Mouse (Mus musculus) kidney, postnatal 25 days (tissue): Measurements from ENCODE around the gene Xrcc3.
A peak's percentile ranks its signal among the peaks of the same experiment; 100 is the strongest.

Experiments
- DNase-seq, 2 experiments: peaks; one replicate each; pipeline ENCODE4 v3.0.0; 2021; ENCODE audit warnings: mixed read lengths in 2 of 2

Gene Xrcc3

DNA sequence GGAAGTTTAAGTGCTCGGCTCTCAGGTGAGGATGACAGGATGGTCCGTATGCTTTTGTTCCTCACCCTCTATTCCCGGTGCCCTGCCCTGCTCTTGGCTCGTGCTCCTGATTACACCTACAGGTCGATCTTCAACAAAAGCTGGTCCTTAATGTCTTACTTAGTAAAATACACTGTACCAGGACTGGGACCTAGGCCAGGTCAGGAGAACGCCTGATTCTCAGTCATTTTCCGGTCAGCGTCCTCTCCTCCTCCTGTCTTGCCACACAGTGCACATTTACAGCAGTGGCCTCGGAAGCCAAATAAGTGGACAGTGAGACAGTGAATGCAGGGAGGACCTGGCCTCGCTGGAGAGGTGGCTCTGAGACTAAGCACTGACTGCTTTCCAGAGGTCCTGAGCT lies 43.0 kb downstream of the Xrcc3 start:
- DNase-seq, result peak; percentile 32 to 46

DNA sequence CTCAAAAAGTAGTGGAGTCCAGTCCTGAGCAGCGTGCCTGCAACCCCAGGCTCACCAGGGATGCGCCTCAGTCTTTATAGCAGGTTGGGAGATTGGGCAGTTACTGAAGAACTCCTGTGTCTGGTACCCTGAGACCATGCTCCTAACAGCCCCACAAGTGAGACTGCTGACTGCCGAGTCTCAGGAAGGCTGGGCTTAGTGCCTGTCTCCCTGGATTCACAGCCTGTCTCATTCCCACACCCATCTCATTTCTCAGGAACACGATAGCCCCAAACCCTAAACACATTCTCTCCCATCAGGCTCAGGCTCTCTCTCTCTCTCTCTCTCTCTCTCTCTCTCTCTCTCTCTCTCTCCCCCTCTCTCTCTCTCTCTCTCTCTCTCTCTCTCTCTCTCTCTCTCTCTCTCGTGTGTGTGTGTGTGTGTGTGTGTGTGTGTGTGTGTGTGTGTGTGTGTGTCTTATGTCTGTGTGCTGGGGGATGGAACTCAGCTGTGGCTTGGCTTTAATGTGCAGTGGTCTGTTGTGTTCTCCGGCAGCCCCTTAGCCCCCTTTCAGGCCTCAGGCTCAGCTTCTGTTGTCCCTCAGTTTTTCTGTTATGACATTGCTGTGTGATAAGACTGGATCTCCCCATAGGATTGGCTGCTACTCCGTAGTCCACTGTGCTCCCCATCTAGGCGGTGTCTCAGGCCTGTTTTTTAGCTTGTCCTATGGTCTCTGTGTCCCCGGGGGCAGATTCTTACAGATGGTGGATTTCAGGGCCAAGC lies 43.7 kb downstream of the Xrcc3 start:
- no peak for DNase-seq

DNA sequence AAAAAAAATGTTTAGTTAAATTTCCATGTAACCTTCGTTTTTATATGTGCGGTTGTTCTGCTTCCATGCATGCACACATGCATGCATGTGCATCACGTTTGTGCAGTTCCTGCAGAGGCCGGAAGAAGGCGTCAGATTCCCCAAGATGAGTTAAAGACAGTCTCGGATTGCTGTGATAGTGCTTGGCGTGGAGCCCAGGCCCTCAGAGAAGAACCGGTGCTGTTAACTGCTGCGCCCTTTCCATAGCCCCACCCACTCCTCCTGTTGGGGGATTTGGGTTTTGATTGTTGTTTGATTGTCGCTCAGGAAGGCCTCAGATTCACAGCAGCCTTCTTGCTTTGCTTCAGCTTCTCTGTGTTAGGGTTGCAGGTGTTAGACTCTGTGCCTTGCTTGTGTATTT lies 44.4 kb downstream of the Xrcc3 start:
- peak; percentile 79 to 84 for DNase-seq

DNA sequence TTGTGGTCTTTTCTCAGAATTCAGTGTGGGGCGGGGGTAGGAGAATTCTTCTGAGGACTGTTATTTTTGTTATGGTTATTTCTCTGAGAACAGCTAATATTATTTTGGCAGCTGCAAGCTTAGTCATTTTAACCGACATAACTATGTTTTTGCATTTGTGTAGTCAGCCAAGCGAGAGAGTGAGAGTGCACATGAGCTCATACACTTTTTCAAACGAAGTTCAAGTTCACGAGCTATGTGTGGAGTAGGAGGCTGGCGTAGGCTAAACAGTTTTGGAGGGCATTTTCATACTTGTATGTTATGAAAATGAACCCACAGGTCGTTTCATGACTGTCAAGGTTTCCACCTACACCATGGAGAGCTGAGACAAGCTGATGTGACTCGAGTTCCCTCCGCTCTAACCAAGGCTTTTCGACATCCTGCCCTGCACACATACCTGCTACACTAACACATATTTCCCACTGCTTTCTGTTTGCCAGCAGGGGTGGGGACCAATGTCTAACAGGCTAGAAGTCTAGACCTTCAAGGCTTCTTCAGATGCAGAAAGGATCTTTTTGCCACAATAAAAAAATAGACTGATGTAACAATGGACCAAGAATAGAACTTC lies 45.2 kb downstream of the Xrcc3 start:
- no peak for DNase-seq

DNA sequence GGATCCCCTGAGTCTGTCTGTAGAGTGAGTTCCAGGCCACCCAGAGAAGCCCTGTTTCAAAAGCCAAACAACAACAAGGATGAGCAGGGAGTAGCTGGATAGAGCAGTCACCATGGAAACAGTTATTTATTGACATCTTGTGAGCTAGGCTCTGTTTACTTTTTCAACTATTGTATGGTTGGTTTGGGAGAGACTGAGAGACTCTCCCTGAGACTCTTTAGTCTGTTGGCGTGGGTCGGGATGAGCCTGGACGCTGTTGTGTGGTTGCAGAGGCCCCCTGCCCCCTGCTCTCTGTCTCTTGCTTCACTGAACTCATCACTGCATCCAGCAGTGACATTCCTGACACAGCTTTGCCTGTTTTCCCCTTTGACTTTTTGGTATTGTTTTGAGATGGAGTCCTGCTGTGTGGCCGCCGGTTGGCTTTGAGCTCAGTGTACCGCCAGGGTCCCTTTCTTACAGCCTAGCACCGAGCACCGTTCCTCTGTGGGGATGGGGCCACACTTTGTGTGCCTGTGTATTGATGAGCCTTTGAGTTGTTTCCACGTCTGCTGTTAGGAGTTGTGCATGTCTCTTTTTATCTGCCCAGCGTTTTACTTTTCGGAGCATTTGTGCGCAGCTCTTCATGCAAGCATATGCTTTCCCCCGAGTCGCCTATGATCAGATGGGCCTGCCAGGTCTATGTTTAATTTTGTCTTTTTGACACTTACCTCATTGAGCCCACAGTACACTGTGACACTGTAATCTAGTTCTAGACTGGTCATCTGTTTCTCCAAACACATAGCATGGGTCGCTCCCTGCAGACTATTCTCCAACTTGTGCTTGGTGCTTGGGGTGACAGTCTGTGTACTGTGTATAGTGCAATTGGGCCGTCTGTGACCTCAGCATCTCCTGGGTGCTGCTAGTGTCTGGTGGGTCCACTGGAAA lies 47.1 kb downstream of the Xrcc3 start:
- DNase-seq, result no peak

DNA sequence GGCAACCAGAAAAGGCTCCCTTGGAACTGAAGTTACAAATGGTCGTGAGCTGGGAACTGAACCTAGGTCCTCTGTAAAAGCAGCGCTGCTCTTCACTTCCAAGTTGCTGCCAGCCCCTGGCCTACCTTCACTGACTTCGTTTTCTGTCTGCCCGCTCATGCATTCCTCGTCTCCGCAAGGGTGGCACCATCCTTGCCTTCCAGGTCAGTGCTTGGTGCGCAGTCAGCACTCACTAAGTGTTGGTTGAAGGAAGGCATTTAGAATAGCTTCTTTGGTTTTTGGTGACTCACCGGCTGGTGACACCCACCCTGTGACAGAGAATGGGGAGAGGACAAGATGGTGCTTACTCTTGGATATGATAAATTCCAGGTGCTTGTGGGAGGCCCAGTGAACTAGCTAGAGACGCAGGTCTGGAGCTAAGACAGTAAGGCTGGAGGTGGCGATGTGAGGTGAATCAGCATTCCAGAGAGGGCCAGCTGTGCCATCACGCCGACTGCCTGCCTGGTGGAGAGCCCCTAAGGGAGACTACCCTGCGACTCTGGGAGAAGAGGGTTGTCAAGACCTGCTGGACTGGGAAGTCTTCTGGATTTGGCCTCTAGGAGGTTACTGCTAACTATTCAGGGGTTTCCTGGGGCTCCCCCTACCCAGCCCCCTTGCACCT lies 50.9 kb downstream of the Xrcc3 start:
- no peak for DNase-seq

DNA sequence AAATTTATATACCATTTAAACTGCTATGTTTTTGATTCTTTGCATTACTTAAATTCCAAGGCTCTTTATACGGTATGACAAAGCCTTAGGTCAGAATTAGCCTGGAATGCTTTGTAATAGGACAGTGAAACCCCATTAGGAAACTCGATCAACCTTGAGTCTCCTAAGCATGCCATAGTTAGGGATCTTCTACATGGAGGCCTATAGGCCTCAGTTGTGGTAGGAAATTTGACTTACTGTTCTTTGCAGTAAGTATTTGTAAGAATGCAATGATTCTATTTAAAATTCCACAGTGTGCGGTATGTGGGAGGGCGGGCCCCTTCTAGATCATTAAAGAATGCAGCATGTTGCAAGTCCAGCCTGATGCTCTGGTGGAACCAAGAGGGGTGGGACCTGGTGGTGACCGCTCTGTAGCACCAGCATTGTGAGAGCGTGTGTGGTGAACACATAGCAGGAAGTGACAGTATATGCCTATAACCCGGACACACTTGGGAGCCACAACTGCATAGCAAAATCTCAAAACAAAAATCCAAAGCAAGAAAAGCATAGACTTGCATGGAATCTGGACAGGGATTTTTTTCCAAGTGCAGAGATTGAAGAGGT lies 53.3 kb downstream of the Xrcc3 start:
- DNase-seq, result no peak

DNA sequence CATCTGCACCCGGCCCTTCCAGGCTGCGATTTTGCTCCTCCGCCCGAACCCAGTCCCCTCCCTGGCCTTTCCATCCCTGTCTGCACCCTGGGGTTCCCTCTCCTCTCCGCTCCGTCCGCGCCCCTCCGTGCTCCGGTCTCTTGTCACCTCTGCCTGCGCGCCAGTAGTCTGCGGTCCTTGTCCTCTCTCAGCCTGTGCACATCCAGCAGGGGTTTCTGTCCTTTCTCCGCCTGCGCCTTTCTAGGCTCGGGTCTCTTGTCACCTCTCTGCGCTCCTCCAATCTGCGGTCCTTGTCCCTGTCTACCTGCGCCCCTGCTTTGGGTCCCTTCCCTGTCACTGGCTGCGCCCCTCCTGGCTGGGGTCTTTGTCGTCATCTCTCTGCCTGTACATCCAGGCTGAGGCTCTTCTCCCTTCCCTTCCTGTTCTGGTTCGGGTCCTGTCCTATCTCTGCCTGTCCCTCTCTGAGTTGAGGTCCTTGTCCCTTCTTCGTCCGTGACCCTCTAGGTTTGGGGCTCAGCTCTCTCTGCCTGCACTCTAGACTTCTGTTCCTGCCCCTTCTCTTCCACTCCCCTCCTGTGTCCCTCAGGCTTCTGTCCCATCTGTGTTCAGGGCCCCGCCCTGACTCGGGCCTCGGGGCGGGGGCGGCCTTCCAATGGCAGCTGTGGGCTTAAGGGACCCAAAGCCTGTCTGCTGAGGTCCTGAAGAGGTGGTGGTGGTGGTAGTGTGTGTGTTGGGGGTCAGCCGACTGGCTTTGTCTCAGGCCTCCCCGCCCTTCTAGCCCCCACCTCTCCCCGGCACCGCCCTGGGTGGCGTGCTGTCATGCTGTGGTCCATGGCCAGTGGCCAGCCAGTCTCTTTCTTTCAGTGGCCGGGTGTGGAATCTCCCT lies 54.3 kb downstream of the Xrcc3 start:
- DNase-seq, result peak; percentile 69 to 83

DNA sequence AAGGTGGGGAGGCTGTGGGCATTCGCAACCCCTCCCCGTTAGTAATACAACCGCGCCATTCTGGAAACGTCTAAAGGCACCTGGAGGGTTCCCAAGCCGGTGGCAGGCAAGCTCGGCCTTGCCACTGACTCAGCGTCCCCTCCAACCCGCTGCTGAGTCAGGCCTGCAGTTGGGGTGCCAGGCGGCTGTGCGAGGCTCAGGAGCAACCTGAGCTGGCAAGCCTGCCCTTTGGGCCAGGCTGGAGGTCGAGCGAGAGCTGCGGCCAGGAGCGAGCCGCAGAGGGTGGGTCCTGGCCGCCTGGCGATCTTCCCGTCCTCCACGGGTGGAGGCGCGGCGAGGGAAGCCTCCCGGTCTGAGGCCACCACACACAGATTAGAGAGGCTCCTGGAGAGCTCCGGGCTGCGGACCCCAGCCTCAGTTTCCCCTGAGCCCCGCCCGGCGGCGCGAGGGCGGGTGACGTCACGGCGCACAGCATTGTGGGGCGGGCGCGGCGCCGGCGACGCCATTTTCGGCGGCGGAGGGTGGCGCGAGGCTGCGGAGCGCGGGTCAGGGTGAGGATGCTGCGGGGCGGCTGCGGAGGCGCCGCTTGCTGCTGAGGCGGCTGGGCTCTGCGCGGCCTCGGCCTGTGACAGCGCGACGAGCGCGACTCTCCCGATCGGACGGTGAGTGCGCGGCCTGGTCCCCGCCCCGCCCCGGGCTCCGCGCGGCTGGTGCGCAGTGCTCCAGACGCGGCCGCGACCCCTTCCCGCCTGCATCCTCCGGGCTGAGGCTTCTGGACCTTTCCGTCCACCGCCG lies 55.1 kb downstream of the Xrcc3 start, which contains the start of gene Klc1:
Gene Klc1, plus strand, starts transcription at position 469 of the 795 bp plus-strand sequence.
- DNase-seq, result peak; percentile 78 to 85

DNA sequence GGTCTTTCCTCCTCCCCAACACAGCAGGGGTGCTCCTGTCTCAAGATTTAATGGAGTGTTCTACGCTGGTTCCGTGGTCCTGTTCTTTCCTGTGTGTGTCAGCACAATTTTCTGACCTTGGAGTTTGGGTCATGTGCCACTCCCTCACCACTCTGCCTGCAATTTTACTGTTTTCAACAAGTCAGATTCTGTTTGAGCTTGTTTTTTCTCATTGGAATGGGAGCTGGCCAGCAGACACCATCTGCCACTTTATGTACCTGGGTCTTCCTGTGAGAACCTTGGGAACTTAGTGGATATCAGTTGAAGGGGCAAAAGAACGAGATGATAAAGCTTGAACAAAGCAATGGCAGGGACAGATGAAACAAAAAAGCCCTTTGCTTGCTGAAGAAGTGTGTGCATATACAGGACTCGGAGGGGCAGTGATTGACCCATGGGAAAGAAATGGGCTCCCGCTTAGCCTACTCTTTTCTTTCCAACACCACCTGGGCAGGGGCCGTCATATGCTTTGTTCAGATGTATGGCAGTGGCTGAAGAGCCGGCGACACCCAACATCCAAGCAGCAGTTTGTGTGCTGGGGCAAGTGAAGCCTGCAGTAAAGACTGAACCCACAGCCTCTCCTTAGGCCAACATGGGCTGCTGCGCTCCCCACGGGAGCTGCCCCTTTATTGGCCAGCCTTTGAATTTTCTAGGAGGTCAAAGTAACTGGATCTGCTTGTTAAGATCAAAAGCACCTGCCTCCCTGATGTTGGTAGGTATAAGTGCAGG lies 55.9 kb downstream of the Xrcc3 start:
- no peak for DNase-seq

DNA sequence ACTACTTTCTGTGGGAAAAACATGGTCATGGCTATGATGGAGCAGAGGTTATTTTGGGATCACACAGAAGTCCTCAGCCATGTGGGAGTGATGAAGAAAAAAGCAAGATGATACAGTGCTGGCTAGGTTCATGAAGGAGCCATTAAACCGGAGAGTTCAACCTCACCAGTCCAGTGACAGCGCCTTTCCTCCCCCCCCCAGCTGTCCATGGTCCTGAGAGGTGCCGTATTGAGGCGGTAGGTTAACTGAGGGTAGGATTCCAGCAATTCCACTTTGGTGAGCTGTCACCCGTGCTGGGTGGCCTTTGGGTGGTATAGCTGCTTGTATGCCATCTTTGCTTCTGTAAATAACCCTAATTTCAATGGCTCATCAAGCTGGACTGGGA lies 57.0 kb downstream of the Xrcc3 start:
- DNase-seq, result no peak

DNA sequence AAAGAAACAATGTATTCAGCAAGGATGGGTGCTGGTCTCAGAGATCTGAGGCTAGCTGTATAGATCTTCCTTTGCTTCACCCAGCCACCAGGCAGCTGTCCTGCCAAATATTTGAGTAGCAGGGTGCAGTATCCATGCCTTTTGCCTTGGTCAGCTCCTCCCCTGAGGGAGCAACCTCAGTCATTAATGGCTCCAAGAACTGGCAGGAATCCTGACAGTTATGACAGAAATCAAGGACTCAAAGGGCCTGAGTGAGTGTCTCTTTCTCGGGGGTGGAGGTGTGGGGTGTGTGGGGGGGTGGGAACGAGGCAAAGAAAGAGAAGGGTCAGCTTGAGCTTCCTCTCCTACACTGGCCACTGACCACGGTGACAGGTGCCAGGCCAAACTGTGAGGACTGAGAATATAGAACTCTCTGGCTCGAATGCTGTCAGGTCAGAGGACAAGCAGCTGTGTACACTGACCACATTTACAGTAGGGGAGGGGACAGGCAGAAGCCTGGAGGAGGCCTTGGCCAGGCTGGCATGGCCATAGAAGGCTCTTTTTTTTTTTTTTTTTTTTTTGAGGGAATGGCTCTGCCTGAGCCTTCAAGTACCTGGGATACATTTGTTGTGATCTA lies 57.5 kb downstream of the Xrcc3 start:
- DNase-seq, result no peak

DNA sequence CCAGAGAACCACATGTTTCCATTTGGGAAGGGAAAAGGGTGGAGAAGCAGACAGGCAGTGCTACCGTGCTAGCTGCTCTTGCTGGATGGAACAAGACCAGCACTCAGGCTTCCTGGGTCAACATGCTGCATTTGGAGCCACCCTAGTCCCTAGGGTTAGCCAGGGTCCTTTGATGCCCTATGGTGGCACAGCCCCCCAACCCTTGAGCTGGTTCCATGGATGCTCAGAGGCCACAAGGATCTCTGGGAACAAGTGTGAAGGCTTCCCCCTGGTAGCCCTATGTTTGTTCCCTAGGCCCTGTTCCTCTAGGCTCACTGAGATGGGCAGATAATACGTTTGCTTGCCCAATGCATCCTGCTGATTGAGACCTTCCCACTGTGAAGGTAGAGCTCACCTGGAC lies 58.4 kb downstream of the Xrcc3 start:
- no peak for DNase-seq

DNA sequence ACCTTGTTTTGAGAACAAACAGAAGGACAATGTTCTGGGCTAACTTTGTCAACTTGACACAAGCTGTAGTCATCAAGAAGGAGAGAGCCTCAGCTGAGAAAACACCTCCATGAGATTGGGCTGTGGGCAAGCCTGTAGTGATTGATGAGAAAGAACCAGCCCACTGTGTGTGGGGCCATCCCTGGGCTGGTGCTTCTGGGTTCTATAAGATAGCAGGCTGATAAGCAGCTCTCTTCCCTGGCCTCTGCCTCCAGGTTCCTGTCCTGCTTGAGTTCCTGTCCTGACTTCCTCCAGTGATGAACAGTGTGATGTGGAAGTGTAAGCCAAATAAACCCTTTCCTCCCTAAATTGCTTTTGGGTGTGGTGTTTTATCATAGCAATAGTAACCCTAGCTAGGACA lies 59.0 kb downstream of the Xrcc3 start:
- DNase-seq, result no peak

DNA sequence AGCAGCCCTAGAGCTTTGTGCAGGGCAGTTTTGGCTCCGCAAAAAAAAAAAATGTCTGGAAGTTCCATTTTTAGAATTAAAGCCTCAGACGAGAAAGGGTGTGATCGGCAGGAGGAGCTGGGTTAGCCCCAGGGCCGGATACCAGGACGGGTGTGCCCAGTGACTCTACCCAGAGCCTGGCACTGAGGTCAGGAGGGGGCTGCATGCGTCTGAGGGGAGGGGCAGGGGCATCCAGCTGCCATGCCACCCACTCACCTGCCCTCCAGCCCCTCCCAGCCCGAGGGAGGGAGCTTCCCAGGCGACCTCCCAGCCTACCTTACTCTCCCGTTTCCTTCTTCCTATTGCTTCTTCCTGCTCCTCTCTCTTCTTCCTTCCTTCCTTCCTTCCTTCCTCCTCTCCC lies 60.3 kb downstream of the Xrcc3 start:
- DNase-seq, result no peak
